Mouse (Mus musculus): ENCODE measurements around the gene Pcsk1n. TPM values are rescaled to one million over a fixed set of nuclear protein-coding genes. Genes with fewer than 3 reads are reported as not detected.
A peak's percentile ranks its signal among the peaks of the same experiment; 100 is the strongest.

Pcsk1n gene
- total RNA-seq, 2 experiments from 2014 or later: 0.16 to 0.52 TPM

DNA sequence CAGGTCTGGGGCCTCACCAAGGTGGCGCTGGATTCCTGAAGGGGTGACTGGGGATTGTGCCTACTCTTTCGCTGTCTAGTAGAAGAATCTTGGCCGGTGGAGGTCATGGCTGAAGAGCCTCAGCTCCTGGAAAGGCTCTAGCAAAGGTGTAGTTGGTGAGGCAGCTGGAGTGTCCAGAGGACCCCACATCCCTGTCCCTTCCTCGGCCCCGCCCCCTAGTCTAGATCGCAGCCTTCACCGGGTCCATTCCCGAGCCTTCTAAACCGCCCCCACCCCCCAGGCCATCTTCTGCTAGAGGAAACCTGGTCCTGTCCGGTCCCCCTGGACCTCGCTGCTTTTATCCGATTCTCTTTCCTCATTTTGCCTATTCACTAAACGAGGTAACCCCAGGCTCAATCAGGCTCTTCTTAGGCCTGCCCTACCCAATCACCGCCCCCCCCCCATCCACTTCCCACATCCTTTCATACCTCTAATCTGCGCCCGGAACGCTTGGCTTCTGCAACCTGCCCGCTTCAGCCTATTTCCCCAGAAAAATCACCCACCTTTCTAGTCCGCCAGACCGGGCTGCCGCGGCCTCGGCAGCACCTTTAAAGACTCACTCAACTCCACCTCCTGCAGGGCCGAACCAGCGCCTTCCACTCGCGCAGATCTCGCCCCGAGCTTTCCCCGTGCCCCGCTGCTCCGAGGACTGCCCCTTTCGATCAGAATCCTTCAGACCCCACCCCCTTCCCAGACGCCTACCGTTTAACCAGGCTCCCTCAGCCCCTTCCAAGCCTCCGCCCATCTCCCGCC lies 27.7 kb downstream of the Pcsk1n start, which contains the start of gene Hdac6:
Hdac6 (minus strand) TSS at position 782 of the 792 bp plus-strand sequence.
- DNase-seq: no peak

GRCm38 (mm10) chrX:7947900-7948492 lies 28.4 kb downstream of the Pcsk1n start:
- DNase-seq: peak; percentile 84

DNA sequence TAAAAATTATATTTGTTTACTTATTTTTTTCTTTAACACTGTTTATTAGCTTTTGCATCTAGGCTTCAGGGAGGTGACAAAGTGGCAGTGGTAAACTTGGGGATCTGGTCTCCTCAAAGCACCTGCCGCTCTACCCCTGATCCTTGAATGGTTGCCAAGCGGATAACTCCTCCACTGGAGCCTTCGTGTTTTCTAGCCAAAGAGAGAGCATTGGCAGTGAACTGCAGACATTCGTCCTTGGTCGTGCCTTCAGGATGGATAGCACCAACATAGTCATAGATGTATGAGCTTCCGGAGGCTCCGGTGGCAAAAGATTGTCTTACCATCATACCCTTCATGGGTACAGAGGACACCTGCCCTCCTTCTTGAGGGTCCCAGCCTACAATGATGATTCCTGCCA lies 30.5 kb downstream of the Pcsk1n start:
- DNase-seq: no peak

GRCm38 (mm10) chrX:7958868-7959267 lies 39.2 kb downstream of the Pcsk1n start:
- DNase-seq: no peak

DNA sequence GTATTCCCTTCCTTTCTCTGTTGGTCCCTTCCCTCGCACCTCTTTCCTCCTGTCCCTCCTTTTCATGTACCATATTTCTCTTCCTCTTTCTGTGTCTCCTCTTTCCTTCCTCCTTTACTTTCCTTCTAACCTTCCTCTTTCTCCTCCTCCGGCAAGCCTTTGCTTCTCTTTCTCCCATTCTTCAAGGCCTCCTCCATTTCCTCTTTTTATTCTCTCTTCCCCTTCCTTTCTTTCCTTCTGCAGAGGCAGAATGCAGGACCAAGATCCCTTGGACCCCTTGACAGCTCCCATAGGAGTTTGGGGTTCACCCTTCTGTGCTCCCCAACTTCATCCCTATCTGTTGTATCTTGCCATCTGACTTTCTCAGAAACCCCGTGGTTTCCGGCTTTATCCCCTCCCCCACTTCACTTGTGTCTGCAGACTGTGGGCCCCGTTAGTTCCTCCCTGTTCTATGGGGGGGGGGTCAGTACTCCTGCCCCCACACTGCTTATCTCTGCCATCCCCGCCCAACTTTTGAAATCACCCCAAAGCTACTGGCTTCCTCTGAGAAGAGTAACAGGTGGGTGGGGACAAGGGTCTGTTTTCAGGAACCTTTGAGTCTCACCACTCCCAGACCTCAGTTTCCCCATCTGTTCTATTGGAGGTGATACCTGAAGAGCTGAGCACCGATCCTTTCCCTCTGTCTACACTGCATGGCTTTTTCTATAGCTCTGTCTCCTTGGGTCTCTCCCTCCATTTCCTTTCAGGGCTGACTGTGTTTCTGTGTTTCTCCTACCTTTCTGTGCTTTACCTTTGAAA lies 44.4 kb downstream of the Pcsk1n start:
- DNase-seq: no peak

- DNase-seq: no peak
Observed at GRCm38 (mm10) chrX:7966161-7966560, 46.5 kb downstream of the Pcsk1n start.

- no peak for DNase-seq
Observed at GRCm38 (mm10) chrX:7967596-7968201, 48.1 kb downstream of the Pcsk1n start.

DNA sequence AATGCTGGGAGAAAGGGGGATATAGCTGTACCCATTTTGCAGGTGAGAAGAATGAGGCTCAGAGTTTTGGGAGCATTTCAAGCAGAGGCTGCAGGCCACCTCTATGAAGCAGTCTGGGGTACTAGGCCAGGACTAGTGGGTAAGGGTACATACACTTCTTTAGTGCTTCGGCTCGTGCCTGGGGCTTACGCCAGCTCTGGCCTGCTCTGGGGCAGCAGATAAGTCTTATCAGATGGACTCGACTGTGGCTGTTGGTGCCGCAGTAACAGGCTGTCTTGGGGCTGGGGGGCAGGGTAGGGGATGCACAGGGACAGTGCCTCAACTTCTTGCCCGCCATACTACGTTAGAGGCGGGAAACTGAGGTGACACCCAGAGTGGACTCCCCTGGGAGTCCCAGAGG lies 48.6 kb downstream of the Pcsk1n start:
- no peak for DNase-seq

DNA sequence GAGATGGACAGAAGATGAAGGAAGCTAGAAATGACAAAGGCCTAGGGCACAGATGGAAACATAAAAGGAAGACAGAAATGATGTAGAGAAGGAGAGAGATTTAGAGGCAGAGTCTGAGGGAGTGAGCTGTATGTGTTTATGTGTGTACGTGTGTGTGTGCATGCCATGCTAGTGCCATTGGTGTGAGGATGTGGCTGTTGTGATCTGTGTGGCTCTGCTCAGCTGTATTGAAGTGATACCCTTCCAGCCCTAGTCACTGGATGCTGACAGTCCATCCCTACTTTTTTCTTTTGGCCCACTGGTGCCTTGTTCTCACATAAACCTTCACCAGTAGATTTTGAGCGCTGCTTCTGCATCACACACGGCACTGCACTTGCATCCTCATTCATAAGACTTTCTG lies 49.3 kb downstream of the Pcsk1n start:
- DNase-seq: no peak

DNA sequence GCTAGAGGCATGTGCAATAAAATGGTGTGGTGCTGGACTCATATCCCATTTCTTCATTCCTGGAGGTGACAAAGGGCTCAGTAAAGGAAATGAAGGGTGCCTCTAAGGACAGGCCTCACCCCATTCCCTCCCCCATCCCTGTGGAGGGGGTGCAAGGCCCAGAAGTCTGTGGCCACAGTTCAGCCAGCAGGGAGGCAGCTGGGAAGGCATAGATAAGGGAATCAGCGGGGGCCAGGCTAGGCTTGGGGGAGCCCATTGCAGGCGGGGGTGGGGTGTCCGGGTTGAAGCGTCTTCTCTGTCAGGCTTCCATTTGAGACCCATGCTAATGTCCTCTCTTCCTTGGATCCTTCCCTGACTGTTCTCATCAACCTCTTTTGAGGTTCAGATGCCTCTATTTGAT lies 51.7 kb downstream of the Pcsk1n start:
- DNase-seq: no peak

Other genes with a start within 250 kb of the Pcsk1n start
- gene Plp2, start 248.4 kb upstream of the Pcsk1n start, total RNA-seq (2021): 10 to 100 TPM; 54.2 to 55.4 TPM
- gene Magix, start 238.6 kb upstream of the Pcsk1n start, total RNA-seq (2021): 1 to 10 TPM; 2.8 to 3.3 TPM
- gene Gpkow, start 222.7 kb upstream of the Pcsk1n start, total RNA-seq (2021): 10 to 100 TPM; 19.6 to 19.8 TPM
- 10 to 100 TPM; 19.6 to 24.3 TPM for gene Wdr45, start 205.5 kb upstream of the Pcsk1n start, total RNA-seq (2021)
- not detected for gene Gm45208, start 197.6 kb upstream of the Pcsk1n start, total RNA-seq (2021)
- 10 to 100 TPM in 1 of 2 experiments, 1 to 10 TPM in 1; 8.5 to 12.5 TPM for gene Praf2, start 191.4 kb upstream of the Pcsk1n start, total RNA-seq (2021)
- 1 to 10 TPM; 1.0 to 1.5 TPM for gene Ccdc120, start 168.9 kb upstream of the Pcsk1n start, total RNA-seq (2021)
- gene Tfe3, start 157.3 kb upstream of the Pcsk1n start, total RNA-seq (2021): 10 to 100 TPM; 10.5 to 16.7 TPM
- gene Gripap1, start 130.1 kb upstream of the Pcsk1n start, total RNA-seq (2021): 10 to 100 TPM; 15.3 to 22.7 TPM
- gene Kcnd1, start 97.5 kb upstream of the Pcsk1n start, total RNA-seq (2021): 1 to 10 TPM; 1.2 to 1.3 TPM
- 10 to 100 TPM; 21.3 to 27.8 TPM for gene Otud5, start 78.5 kb upstream of the Pcsk1n start, total RNA-seq (2021)
- gene Pim2, start 41.6 kb upstream of the Pcsk1n start, total RNA-seq (2021): 1 to 10 TPM; 1.1 to 2.4 TPM
- 10 to 100 TPM in 1 of 2 experiments, 1 to 10 TPM in 1; 10.0 to 14.8 TPM for gene Slc35a2, start 35.8 kb upstream of the Pcsk1n start, total RNA-seq (2021)
- gene Pqbp1, start 20.6 kb upstream of the Pcsk1n start, total RNA-seq (2021): 10 to 100 TPM; 32.2 to 38.5 TPM
- 10 to 100 TPM; 48.2 to 51.1 TPM for gene Timm17b, start 20.5 kb upstream of the Pcsk1n start, total RNA-seq (2021)
- not detected for gene Gm10491, start 12.0 kb upstream of the Pcsk1n start, total RNA-seq (2021)
- gene Gm10490, start 10.3 kb upstream of the Pcsk1n start, total RNA-seq (2021): not detected
- not detected for gene Eras, start 8.8 kb downstream of the Pcsk1n start, total RNA-seq (2021)
- gene Hdac6, start 28.1 kb downstream of the Pcsk1n start, total RNA-seq (2021): 1 to 10 TPM; 6.4 to 8.0 TPM
- under 1 TPM; 0.12 to 0.41 TPM for gene Gata1, start 58.2 kb downstream of the Pcsk1n start, total RNA-seq (2021)
- not detected for gene Glod5, start 98.7 kb downstream of the Pcsk1n start, total RNA-seq (2021)
- gene Suv39h1, start 154.9 kb downstream of the Pcsk1n start, total RNA-seq (2021): 1 to 10 TPM; 6.4 to 8.6 TPM
- gene Was, start 170.7 kb downstream of the Pcsk1n start, total RNA-seq (2021): 1 to 10 TPM; 1.3 to 1.9 TPM
- 10 to 100 TPM; 21.8 to 25.4 TPM for gene Wdr13, start 213.1 kb downstream of the Pcsk1n start, total RNA-seq (2021)
- 100 to 1,000 TPM; 291 to 335 TPM for gene Rbm3, start 226.1 kb downstream of the Pcsk1n start, total RNA-seq (2021)

Data from gastrocnemius, postnatal 10 days (tissue).